In genomic region chr14:34343078-34343477, GRCm38 (mm10) we compare ENCODE assay signal across 1 mouse cellular context.
A peak's percentile ranks its signal among the peaks of the same experiment; 100 is the strongest.
TF ChIP-seq lines count a peak whose summit lies in the region.

No protein-coding gene starts in this region.

TF ChIP-seq in MEL, 35 proteins besides CTCF, POLR2A, EP300 and RAD21:
- TF ChIP-seq KAT2A (conservative IDR thresholded peaks at IDR 0.05; ENCODE audit: low read depth, low read length) (peak; percentile 56; the same call in 1 of the 2 replicates), CHD2 (IDR thresholded peaks at IDR 0.05; ENCODE audit: low read length) (peak; percentile 34; the same call in 1 of the 2 replicates), MEF2A (IDR thresholded peaks at IDR 0.05; ENCODE audit: extremely low read depth, insufficient replicate concordance, low read depth, low read length, poor library complexity, severe bottlenecking) (no peak), POLR2AphosphoS5 (IDR thresholded peaks at IDR 0.05; ENCODE audit: borderline replicate concordance, low read depth, low read length) (no peak), JUND (IDR thresholded peaks at IDR 0.05; ENCODE audit: low read depth, low read length) (peak; percentile 82), GABPA (IDR thresholded peaks at IDR 0.05; ENCODE audit: low read depth, low read length) (peak; percentile 54; the same call in 1 of the 2 replicates), SMC3 (IDR thresholded peaks at IDR 0.05; ENCODE audit: low read depth, low read length) (no peak), UBTF (IDR thresholded peaks at IDR 0.05; ENCODE audit: borderline replicate concordance, insufficient read depth, low read depth, low read length) (no peak), CHD1 (IDR thresholded peaks at IDR 0.05; ENCODE audit: low read depth, low read length) (no peak), MAFK (IDR thresholded peaks at IDR 0.05; ENCODE audit: borderline replicate concordance, low read depth, low read length) (peak; percentile 77), ZKSCAN1 (IDR thresholded peaks at IDR 0.05; ENCODE audit: low read depth, low read length) (no peak), ZNF384 (IDR thresholded peaks at IDR 0.05; ENCODE audit: low read depth, low read length) (0 out of 2 replicates have a peak, but pooled peaks have one; percentile 31), BHLHE40 (IDR thresholded peaks at IDR 0.05; ENCODE audit: borderline replicate concordance, low read depth, low read length) (peak; percentile 48; the same call in 1 of the 2 replicates), USF2 (IDR thresholded peaks at IDR 0.05; ENCODE audit: borderline replicate concordance in 1 of 2, insufficient read depth in 1 of 2, low read depth in 1 of 2, low read length in 2 of 2) (no peak), MXI1 (IDR thresholded peaks at IDR 0.05; ENCODE audit: low read depth, low read length) (peak; percentile 84), ZMIZ1 (IDR thresholded peaks at IDR 0.05; ENCODE audit: low read depth, low read length) (peak; percentile 72), RCOR1 (IDR thresholded peaks at IDR 0.05; ENCODE audit: low read depth, low read length) (peak; percentile 75), MAX (IDR thresholded peaks at IDR 0.05; ENCODE audit: low read length) (peak; percentile 83), ETS1 (IDR thresholded peaks at IDR 0.05; ENCODE audit: low read depth, low read length) (peak; percentile 100), TCF12 (IDR thresholded peaks at IDR 0.05; ENCODE audit: low read depth, low read length) (peak; percentile 86), MYB (IDR thresholded peaks at IDR 0.05; ENCODE audit: low read depth, low read length) (peak; percentile 91), ZC3H11A (IDR thresholded peaks at IDR 0.05; ENCODE audit: low read depth, low read length) (0 out of 2 replicates have a peak, but pooled peaks have one; percentile 16), MAZ (IDR thresholded peaks at IDR 0.05; ENCODE audit: low read depth, low read length) (no peak), E2F4 (IDR thresholded peaks at IDR 0.05; ENCODE audit: borderline replicate concordance, low read depth, low read length) (peak; percentile 64; the same call in 1 of the 2 replicates), NELFE (IDR thresholded peaks at IDR 0.05; ENCODE audit: low read depth, low read length) (no peak), USF1 (IDR thresholded peaks at IDR 0.05; ENCODE audit: low read depth, low read length) (0 out of 2 replicates have a peak, but pooled peaks have one; percentile 5), POLR2AphosphoS2 (IDR thresholded peaks at IDR 0.05; ENCODE audit: low read length) (peak; percentile 51; the same call in 1 of the 2 replicates), MYC (IDR thresholded peaks at IDR 0.05; ENCODE audit: low read depth, low read length) (peak; percentile 96), TBP (IDR thresholded peaks at IDR 0.05; ENCODE audit: low read depth, low read length) (peak; percentile 41; the same call in 1 of the 2 replicates), GATA1 (IDR thresholded peaks at IDR 0.05; ENCODE audit: low read depth, low read length) (peak; percentile 96), HCFC1 (IDR thresholded peaks at IDR 0.05; ENCODE audit: low read depth, low read length) (peak; percentile 56; the same call in 1 of the 2 replicates), TAL1 (IDR thresholded peaks at IDR 0.05; ENCODE audit: low read length) (peak; percentile 62), SIN3A (IDR thresholded peaks at IDR 0.05; ENCODE audit: low read length) (peak; percentile 96), ELF1 (IDR thresholded peaks at IDR 0.05; ENCODE audit: low read depth, low read length) (peak; percentile 57; the same call in 1 of the 2 replicates), NRF1 (IDR thresholded peaks at IDR 0.05; ENCODE audit: insufficient read depth, low read depth, low read length, poor library complexity, severe bottlenecking) (no peak)
